Mouse (Mus musculus): ENCODE data around the gene Nfyc.

GRCm38 (mm10) chr4:120790027-120790426 is 41.3 kb downstream of the Nfyc start:
- TF ChIP-seq CTCF (IDR thresholded peaks at IDR 0.05; ENCODE audit: low read depth) (no peak), EP300 (optimal IDR thresholded peaks at IDR 0.05) (no peak)

Measured in stomach, postnatal 0 days (tissue).